Mouse (Mus musculus) limb, embryonic 14.5 days (tissue): Measurements from ENCODE around the gene Wnt7b. TPM values are rescaled to one million over a fixed set of nuclear protein-coding genes. Genes with fewer than 3 reads are reported as not detected.

ENCODE experiments used
- ATAC-seq: fragments of 200-750 bp; cut with Nextera tagmentation; 2 replicates; pipeline ENCODE4 v1.8.0; 2017; ENCODE audit warnings: low read depth, moderate number of reproducible peaks, moderate TSS enrichment; ENCODE audit not compliant: low FRiP score
- DNase-seq: peaks from one replicate; pipeline ENCODE4 v3.0.0-alpha.2; 2015; ENCODE audit warnings: low spot score
- H3K27ac ChIP-seq: fragments of 300-500 bp; sonication (generic); replicated peaks from 2 replicates; pipeline ENCODE4 v1.5.1; 2014; ENCODE audit warnings: low read depth, mild to moderate bottlenecking, low read length, moderate library complexity, mixed read lengths
- H3K27me3 ChIP-seq: fragments of 300-500 bp; sonication (generic); 2 replicates; pipeline ENCODE4 v1.6.1; 2014; ENCODE audit warnings: low read length, mixed read lengths; ENCODE audit not compliant: control insufficient read depth, insufficient read depth
- H3K36me3 ChIP-seq: fragments of 300-500 bp; sonication (generic); 2 replicates; pipeline ENCODE4 v1.6.1; 2014; ENCODE audit warnings: mild to moderate bottlenecking, low read length, moderate library complexity, mixed read lengths; ENCODE audit not compliant: control insufficient read depth, insufficient read depth
- H3K4me1 ChIP-seq: fragments of 300-500 bp; sonication (generic); 2 replicates; pipeline ENCODE4 v1.6.1; 2014; ENCODE audit warnings: antibody characterized with exemption, low read length, mixed read lengths; ENCODE audit not compliant: control insufficient read depth, insufficient read depth
- H3K4me2 ChIP-seq: fragments of 300-500 bp; sonication (generic); replicated peaks from 2 replicates; pipeline ENCODE4 v1.6.1; 2014; ENCODE audit warnings: low read depth, mild to moderate bottlenecking, low read length, moderate library complexity; ENCODE audit not compliant: severe bottlenecking
- H3K4me3 ChIP-seq: fragments of 300-500 bp; sonication (generic); replicated peaks from 2 replicates; pipeline ENCODE4 v1.5.1; 2014; ENCODE audit warnings: low read length
- H3K9ac ChIP-seq: fragments of 300-500 bp; sonication (generic); 2 replicates; pipeline ENCODE4 v1.6.1; 2014; ENCODE audit warnings: mild to moderate bottlenecking, low read depth, low read length, moderate library complexity; ENCODE audit not compliant: severe bottlenecking
- H3K9me3 ChIP-seq: fragments of 300-500 bp; sonication (generic); 2 replicates; pipeline ENCODE4 v1.6.1; 2016; ENCODE audit warnings: low read length; ENCODE audit not compliant: control insufficient read depth
- POLR2A ChIP-seq: fragments of 200-500 bp; IDR thresholded peaks from 2 replicates; pipeline ENCODE4 v1.8.0; 2012; ENCODE audit warnings: inconsistent platforms, mild to moderate bottlenecking, moderate library complexity, borderline replicate concordance; ENCODE audit not compliant: insufficient read depth, insufficient read length; ENCODE audit errors: extremely low read depth
- WGBS: fragments of 180-500 bp; shearing (Covaris S2); extraction: QIAGEN DNeasy Blood & Tissue Kit; methylation state at CpG from one replicate; pipeline ENCODE4 v1.1.7; 2014; 5-methylcytosine and 5-hydroxymethylcytosine counted together
- polyA plus RNA-seq, 2 experiments: library from polyadenylated mRNA; depleted of rRNA in 1 of 2; stranded (reverse) in 1 of 2; unstranded in 1 of 2; fragments of >200 nt; fragmentation: Nextera tagmentation in 1 of 2; extraction: Ambion mirVana in 1 of 2; gene quantifications; 2 replicates each; pipeline versions ENCODE4 v1.2.1 to v1.2.3; 2012 to 2014

Wnt7b gene
- polyA plus RNA-seq (2012; rRNA removed): 22.4 and 24.7 TPM in 2 replicates
- polyA plus RNA-seq (2014; fragmentation: Nextera tagmentation; extraction: Ambion mirVana): 40.0 and 46.0 TPM in 2 replicates

GRCm38 (mm10) chr15:85582356-85582910 is at the start of gene Wnt7b:
Wnt7b (minus strand) TSS chr15:85582473.
- WGBS: 2% methylated on average over 19 of the region's 19 CpGs
- H3K4me3 ChIP-seq: peak within 1 kb of the TSS; percentile 60
- no peaks in the 10 kb centered on the region for H3K9me3 ChIP-seq
- no peak for ATAC-seq
- H3K36me3 ChIP-seq: no peaks in the 10 kb centered on the region
- H3K27me3 ChIP-seq: peaks cover 71% of the 10 kb centered on the region
- H3K4me1 ChIP-seq: peaks cover 6% of the 10 kb centered on the region
- DNase-seq: no peak
- H3K27ac ChIP-seq: no peak within 1 kb of the TSS; the same call in 1 of the 2 replicates
- TF ChIP-seq POLR2A: no peak
- H3K9ac ChIP-seq: peak within 1 kb of the TSS; percentile 62
- H3K4me2 ChIP-seq: peak within 1 kb of the TSS; percentile 94

- Histone ChIP-seq H3K9me3 (no peaks in the 10 kb centered on the region), H3K36me3 (no peaks in the 10 kb centered on the region), H3K27ac (no peak overlapping the region), H3K27me3 (no peaks in the 10 kb centered on the region; the same call in 1 of the 2 replicates), H3K4me3 (no peak overlapping the region), H3K9ac (no peak overlapping the region), H3K4me1 (0 out of 2 replicates have a peak, but pooled peaks cover 11% of the 10 kb centered on the region), H3K4me2 (no peak overlapping the region)
- WGBS: 30% methylated on average over 2 of the region's 2 CpGs
- TF ChIP-seq POLR2A: no peak
- ATAC-seq: no peak
- no peak for DNase-seq
Measured at GRCm38 (mm10) chr15:85631591-85631990, 49.3 kb upstream of the Wnt7b start.

GRCm38 (mm10) chr15:85629924-85630545 is 47.8 kb upstream of the Wnt7b start:
- Histone ChIP-seq H3K27me3 (peaks cover 10% of the 10 kb centered on the region; the same call in 1 of the 2 replicates), H3K4me2 (no peak overlapping the region), H3K4me3 (no peak overlapping the region), H3K9me3 (no peaks in the 10 kb centered on the region), H3K9ac (no peak overlapping the region), H3K27ac (no peak overlapping the region), H3K36me3 (no peaks in the 10 kb centered on the region), H3K4me1 (peaks cover 12% of the 10 kb centered on the region; the same call in 1 of the 2 replicates)
- no peak for TF ChIP-seq POLR2A
- WGBS: 78% methylated on average over 7 of the region's 7 CpGs
- no peak for ATAC-seq
- DNase-seq: no peak

GRCm38 (mm10) chr15:85625666-85626279 is 43.5 kb upstream of the Wnt7b start:
- no peak for DNase-seq
- Histone ChIP-seq H3K9ac (peak overlapping the region; percentile 76), H3K4me3 (peak overlapping the region; percentile 47), H3K27me3 (peaks cover 22% of the 10 kb centered on the region; the same call in 1 of the 2 replicates), H3K36me3 (no peaks in the 10 kb centered on the region), H3K9me3 (no peaks in the 10 kb centered on the region), H3K4me1 (peaks cover 5% of the 10 kb centered on the region; the same call in 1 of the 2 replicates), H3K4me2 (peak overlapping the region; percentile 87), H3K27ac (peak overlapping the region; percentile 48)
- WGBS: 5% methylated on average over 42 of the region's 68 CpGs
- TF ChIP-seq POLR2A: no peak
- peak; percentile 39; the same call in 1 of the 2 replicates for ATAC-seq

GRCm38 (mm10) chr15:85622213-85622612 is 39.9 kb upstream of the Wnt7b start:
- H3K9me3 ChIP-seq: no peaks in the 10 kb centered on the region
- ATAC-seq: peak; percentile 58
- TF ChIP-seq POLR2A: no peak
- H3K27me3 ChIP-seq: peaks cover 22% of the 10 kb centered on the region; the same call in 1 of the 2 replicates
- WGBS: 64% methylated on average over 13 of the region's 13 CpGs
- peaks cover 5% of the 10 kb centered on the region; the same call in 1 of the 2 replicates for H3K4me1 ChIP-seq
- no peak overlapping the region for H3K4me2 ChIP-seq
- no peak overlapping the region for H3K9ac ChIP-seq
- no peak overlapping the region for H3K4me3 ChIP-seq
- no peaks in the 10 kb centered on the region for H3K36me3 ChIP-seq
- H3K27ac ChIP-seq: peak overlapping the region; percentile 41
- DNase-seq: peak; percentile 67
